Mouse (Mus musculus): ENCODE measurements around the gene Olfr432.

DNA sequence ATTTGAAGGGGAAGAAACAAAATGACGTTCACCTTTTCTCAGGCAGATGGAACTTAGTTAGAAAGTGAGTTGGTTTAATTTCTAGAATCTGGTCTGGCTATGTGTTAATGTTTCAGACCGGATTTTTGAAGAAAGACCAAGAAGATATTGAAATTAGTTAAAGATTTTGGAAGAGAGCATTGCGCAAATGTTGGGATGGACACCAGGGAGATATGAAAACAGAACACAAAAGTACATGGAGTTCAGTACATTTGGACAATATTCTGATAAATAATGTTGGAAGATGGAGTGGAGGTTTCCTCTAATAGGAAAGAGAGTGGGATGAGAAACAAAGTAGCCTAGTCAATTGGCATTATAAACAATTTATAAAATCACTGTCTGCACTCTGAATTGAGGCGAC is 2.5 kb downstream of the Olfr432 start:
- TF ChIP-seq RCOR1 (IDR thresholded peaks at IDR 0.05; ENCODE audit: low read depth, low read length) (no peak), POLR2A (IDR thresholded peaks at IDR 0.05; ENCODE audit: control insufficient read depth in 1 of 2, insufficient read depth in 1 of 2, low read depth in 1 of 2, low read length in 2 of 2, poor library complexity in 1 of 2) (no peak), MAX (IDR thresholded peaks at IDR 0.05; ENCODE audit: low read length) (no peak), UBTF (IDR thresholded peaks at IDR 0.05; ENCODE audit: borderline replicate concordance, insufficient read depth, low read depth, low read length) (no peak), NELFE (IDR thresholded peaks at IDR 0.05; ENCODE audit: low read depth, low read length) (no peak), NRF1 (IDR thresholded peaks at IDR 0.05; ENCODE audit: insufficient read depth, low read depth, low read length, poor library complexity, severe bottlenecking) (no peak), ETS1 (IDR thresholded peaks at IDR 0.05; ENCODE audit: low read depth, low read length) (no peak), CTCF (IDR thresholded peaks at IDR 0.05 in 2 of 3, conservative IDR thresholded peaks at IDR 0.05 in 1 of 3; ENCODE audit: control insufficient read depth in 1 of 3, insufficient read depth in 1 of 3, low read depth in 2 of 3, low read length in 3 of 3, poor library complexity in 1 of 3, severe bottlenecking in 1 of 3) (no peak), CHD2 (IDR thresholded peaks at IDR 0.05; ENCODE audit: low read length) (no peak), MAFK (IDR thresholded peaks at IDR 0.05; ENCODE audit: borderline replicate concordance, low read depth, low read length) (no peak), USF1 (IDR thresholded peaks at IDR 0.05; ENCODE audit: low read depth, low read length) (no peak), GATA1 (IDR thresholded peaks at IDR 0.05; ENCODE audit: low read depth, low read length) (no peak)

Data from MEL (cell line).